Mouse (Mus musculus) left cerebral cortex, postnatal 10 days (tissue): ENCODE results near the gene Cfap43. TPM values are rescaled to one million over a fixed set of nuclear protein-coding genes. Genes with fewer than 3 reads are reported as not detected.

ENCODE experiments used
- DNase-seq, 2 experiments: peaks; one replicate each; pipeline ENCODE4 v3.0.0; 2021 to 2022; ENCODE audit warnings: low spot score in 2 of 2, mixed read lengths in 1 of 2; ENCODE audit errors: extremely low spot score in 1 of 2
- intact Hi-C: fragments of 180-260 bp; cut with DNase I; formaldehyde crosslinking; loops from one replicate; pipeline ENCODE4 v1.15.1; 2025
- total RNA-seq, 2 experiments: library from RNA; stranded (reverse); gene quantifications; 2 replicates each; pipeline ENCODE4 v1.2.3; 2021

The Cfap43 gene
- total RNA-seq, 2 experiments from 2014 or later: 0.41 to 0.59 TPM

GRCm38 (mm10) chr19:47824026-47824425 is 95.1 kb downstream of the Cfap43 start:
- intact Hi-C loops: loop anchor here (10.0 kb wide), 1 partner anchor 469 kb away; no protein-coding TSS in a partner anchor
- no peak for DNase-seq

GRCm38 (mm10) chr19:47822143-47822796 is 96.8 kb downstream of the Cfap43 start:
- DNase-seq: peak in 1 of 2 experiments; percentile 45
- intact Hi-C loops: loop anchor here (10.0 kb wide), 1 partner anchor 467 kb away; no protein-coding TSS in a partner anchor

- no peak for DNase-seq
- intact Hi-C loops: loop anchor here (2.0 to 10.0 kb wide), 3 partner anchors 163 to 467 kb away; no protein-coding TSS in a partner anchor
Observed at GRCm38 (mm10) chr19:47821494-47821872, 97.6 kb downstream of the Cfap43 start.

GRCm38 (mm10) chr19:47820832-47821493 is 98.1 kb downstream of the Cfap43 start:
- peak; percentile 70 to 72 for DNase-seq
- intact Hi-C loops: loop anchor here (2.0 to 10.0 kb wide), 3 partner anchors 162 to 466 kb away; no protein-coding TSS in a partner anchor

GRCm38 (mm10) chr19:47817692-47818091 is 101.4 kb downstream of the Cfap43 start:
- no peak for DNase-seq

GRCm38 (mm10) chr19:47814721-47815120 is 104.4 kb downstream of the Cfap43 start:
- no peak for DNase-seq
- intact Hi-C loops: no loop called here

More at GRCm38 (mm10) chr19:47817692-47818091, 101.4 kb downstream of the Cfap43 start:
- intact Hi-C loops: no loop called here

GRCm38 (mm10) chr19:47812091-47812490 is 107.0 kb downstream of the Cfap43 start:
- intact Hi-C loops: no loop called here
- no peak for DNase-seq

GRCm38 (mm10) chr19:47798583-47798982 is 120.5 kb downstream of the Cfap43 start:
- intact Hi-C loops: no loop called here
- no peak for DNase-seq

GRCm38 (mm10) chr19:47796699-47797098 is 122.4 kb downstream of the Cfap43 start:
- DNase-seq: no peak
- intact Hi-C loops: no loop called here

- intact Hi-C loops: no loop called here
- peak; percentile 59 to 72 for DNase-seq
Observed at GRCm38 (mm10) chr19:47795009-47795728, 123.9 kb downstream of the Cfap43 start.

GRCm38 (mm10) chr19:47794331-47794730 is 124.8 kb downstream of the Cfap43 start:
- no peak for DNase-seq
- intact Hi-C loops: no loop called here

GRCm38 (mm10) chr19:47790316-47791020 is 128.6 kb downstream of the Cfap43 start:
- DNase-seq: no peak

GRCm38 (mm10) chr19:47783898-47784297 is 135.2 kb downstream of the Cfap43 start:
- no peak for DNase-seq
- intact Hi-C loops: no loop called here

More at GRCm38 (mm10) chr19:47790316-47791020, 128.6 kb downstream of the Cfap43 start:
- intact Hi-C loops: no loop called here

GRCm38 (mm10) chr19:47780972-47781371 is 138.1 kb downstream of the Cfap43 start:
- intact Hi-C loops: no loop called here
- no peak for DNase-seq

GRCm38 (mm10) chr19:47780145-47780544 is 138.9 kb downstream of the Cfap43 start:
- DNase-seq: peak in 1 of 2 experiments; percentile 45
- intact Hi-C loops: no loop called here

GRCm38 (mm10) chr19:47777847-47778246 is 141.2 kb downstream of the Cfap43 start:
- intact Hi-C loops: no loop called here
- DNase-seq: no peak

- DNase-seq: no peak
- intact Hi-C loops: no loop called here
Observed at GRCm38 (mm10) chr19:47755625-47756024, 163.5 kb downstream of the Cfap43 start.

- DNase-seq: no peak
Observed at GRCm38 (mm10) chr19:47754931-47755330, 164.2 kb downstream of the Cfap43 start.

GRCm38 (mm10) chr19:47753921-47754320 is 165.2 kb downstream of the Cfap43 start:
- DNase-seq: no peak
- intact Hi-C loops: no loop called here

More at GRCm38 (mm10) chr19:47754931-47755330, 164.2 kb downstream of the Cfap43 start:
- intact Hi-C loops: no loop called here
